Mouse (Mus musculus) C2C12 (cell line): ENCODE measurements around the gene Tcl1.

ENCODE experiments used
- CEBPB ChIP-seq: IDR thresholded peaks from one replicate; pipeline ENCODE4 v1.6.1; 2011; ENCODE audit warnings: low read depth, mild to moderate bottlenecking, control low read depth, moderate library complexity
- CTCF ChIP-seq: IDR thresholded peaks from one replicate; pipeline ENCODE4 v1.5.1; 2011; ENCODE audit not compliant: control insufficient read depth, insufficient read depth, insufficient read length
- MAX ChIP-seq: IDR thresholded peaks from one replicate; pipeline ENCODE4 v1.6.1; 2011; ENCODE audit warnings: mild to moderate bottlenecking, control low read depth
- USF1 ChIP-seq: IDR thresholded peaks from one replicate; pipeline ENCODE4 v1.6.1; 2011; ENCODE audit warnings: low read depth, mild to moderate bottlenecking, control low read depth, moderate library complexity

GRCm38 (mm10) chr12:105207071-105207470, 15.5 kb downstream of the Tcl1 start:
- TF ChIP-seq MAX (no peak), USF1 (no peak), CTCF (no peak), CEBPB (no peak)
